Mouse (Mus musculus) hindbrain, embryonic 14.5 days (tissue): ENCODE measurements around the gene Fcho1. TPM values are rescaled to one million over a fixed set of nuclear protein-coding genes. Genes with fewer than 3 reads are reported as not detected.

Source experiments
- ATAC-seq: fragments of 200-750 bp; cut with Nextera tagmentation; 2 replicates; pipeline ENCODE4 v1.8.0; 2017; ENCODE audit warnings: moderate number of reproducible peaks, mild to moderate bottlenecking, moderate TSS enrichment, moderate library complexity; ENCODE audit not compliant: low FRiP score
- DNase-seq: peaks from one replicate; pipeline ENCODE4 v3.0.0-alpha.2; 2015; ENCODE audit warnings: low spot score
- H3K27ac ChIP-seq: fragments of 300-500 bp; sonication (generic); 2 replicates; pipeline ENCODE4 v1.5.1; 2014; ENCODE audit warnings: mild to moderate bottlenecking, moderate library complexity
- H3K27me3 ChIP-seq: fragments of 300-500 bp; sonication (generic); 2 replicates; pipeline ENCODE4 v1.6.1; 2014; ENCODE audit warnings: mild to moderate bottlenecking, low read length, mixed read lengths; ENCODE audit not compliant: control insufficient read depth, insufficient read depth
- H3K36me3 ChIP-seq: fragments of 300-500 bp; sonication (generic); replicated peaks from 2 replicates; pipeline ENCODE4 v1.6.1; 2014; ENCODE audit not compliant: control insufficient read depth, insufficient read depth
- H3K4me1 ChIP-seq: fragments of 300-500 bp; sonication (generic); replicated peaks from 2 replicates; pipeline ENCODE4 v1.6.1; 2014; ENCODE audit warnings: antibody characterized with exemption, low read length, mixed read lengths; ENCODE audit not compliant: control insufficient read depth, insufficient read depth
- H3K4me2 ChIP-seq: fragments of 300-500 bp; sonication (generic); replicated peaks from 2 replicates; pipeline ENCODE4 v1.6.1; 2014; ENCODE audit warnings: mild to moderate bottlenecking, moderate library complexity
- H3K4me3 ChIP-seq: fragments of 300-500 bp; sonication (generic); replicated peaks from 2 replicates; pipeline ENCODE4 v1.5.1; 2014; ENCODE audit warnings: mild to moderate bottlenecking, low read length
- H3K9ac ChIP-seq: fragments of 300-500 bp; sonication (generic); 2 replicates; pipeline ENCODE4 v1.6.1; 2014
- H3K9me3 ChIP-seq: fragments of 300-500 bp; sonication (generic); 2 replicates; pipeline ENCODE4 v1.6.1; 2016; ENCODE audit warnings: low read length; ENCODE audit not compliant: control insufficient read depth
- WGBS: fragments of 180-500 bp; shearing (Covaris S2); extraction: QIAGEN DNeasy Blood & Tissue Kit; methylation state at CpG from one replicate; pipeline ENCODE4 v1.1.7; 2014; 5-methylcytosine and 5-hydroxymethylcytosine counted together
- polyA plus RNA-seq: library from polyadenylated mRNA; unstranded; fragments of >200 nt; fragmentation: Nextera tagmentation; extraction: Ambion mirVana; gene quantifications from 2 replicates; pipeline ENCODE4 v1.2.1, GENCODE M21; 2014

The Fcho1 gene
- polyA plus RNA-seq, 1 experiment from 2014 or later = 57.3 TPM

DNA sequence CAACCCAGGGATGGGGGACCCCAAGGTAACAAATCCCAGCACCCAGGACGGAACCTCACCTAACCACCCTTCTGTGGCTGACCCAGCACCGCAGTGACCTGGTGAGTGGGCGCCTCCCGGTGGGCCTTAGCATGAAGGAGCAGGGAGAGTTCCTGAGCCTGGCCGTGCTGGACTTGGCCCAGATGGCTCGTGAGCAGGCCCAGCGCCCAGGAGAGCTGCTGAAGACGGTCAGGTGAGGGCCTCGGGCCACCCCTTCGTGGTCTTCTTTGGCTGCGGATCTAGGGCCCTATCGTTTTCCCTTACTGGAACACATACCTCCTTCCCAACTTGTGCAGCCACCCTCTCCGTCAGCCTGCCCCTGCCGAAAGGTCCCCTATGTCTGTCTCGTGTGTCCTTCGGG lies 46.4 kb downstream of the Fcho1 start:
- Histone ChIP-seq H3K9me3 (no peaks in the 10 kb centered on the region), H3K4me1 (peaks cover 4% of the 10 kb centered on the region; the same call in 1 of the 2 replicates), H3K9ac (0 out of 2 replicates have a peak overlapping the region, but pooled peaks have one; percentile 17), H3K4me2 (peak overlapping the region; percentile 51), H3K4me3 (peak overlapping the region; percentile 26), H3K27ac (no peak overlapping the region), H3K27me3 (peaks cover 79% of the 10 kb centered on the region), H3K36me3 (no peaks in the 10 kb centered on the region)
- 12% methylated on average over 16 of the region's 16 CpGs for WGBS
- DNase-seq (no peak), ATAC-seq (no peak)

DNA sequence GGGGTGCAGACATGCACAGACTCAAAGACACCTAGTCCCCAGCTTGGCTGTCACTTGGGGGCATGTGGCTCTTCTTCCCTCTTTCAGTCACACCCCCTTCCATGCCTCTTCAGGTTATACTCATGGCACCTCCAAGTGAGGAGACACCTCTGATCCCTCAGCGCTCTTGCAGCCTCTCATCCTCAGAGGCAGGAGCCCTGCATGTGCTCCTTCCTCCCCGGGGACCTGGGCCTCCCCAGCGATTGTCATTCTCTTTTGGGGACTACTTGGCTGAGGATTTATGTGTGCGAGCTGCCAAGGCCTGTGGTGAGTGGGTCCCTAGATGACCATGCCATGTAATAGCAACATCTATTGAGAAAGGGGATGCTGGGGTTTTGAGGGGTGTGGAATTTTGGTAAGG lies 47.3 kb downstream of the Fcho1 start:
- Histone ChIP-seq H3K27me3 (peaks cover 70% of the 10 kb centered on the region), H3K36me3 (no peaks in the 10 kb centered on the region), H3K27ac (no peak overlapping the region), H3K4me1 (peaks cover 4% of the 10 kb centered on the region; the same call in 1 of the 2 replicates), H3K9ac (no peak overlapping the region), H3K4me2 (no peak overlapping the region), H3K4me3 (no peak overlapping the region), H3K9me3 (no peaks in the 10 kb centered on the region)
- WGBS = 57% methylated on average over 4 of the region's 4 CpGs
- no peak for DNase-seq
- no peak for ATAC-seq

- peaks cover 64% of the 10 kb centered on the region for H3K27me3 ChIP-seq
- H3K4me3 ChIP-seq = no peak overlapping the region
- H3K36me3 ChIP-seq = no peaks in the 10 kb centered on the region
- H3K9me3 ChIP-seq = no peaks in the 10 kb centered on the region
- no peak overlapping the region for H3K4me2 ChIP-seq
- ATAC-seq (no peak), DNase-seq (no peak)
- H3K4me1 ChIP-seq = peaks cover 4% of the 10 kb centered on the region; the same call in 1 of the 2 replicates
- no peak overlapping the region for H3K9ac ChIP-seq
- no peak overlapping the region for H3K27ac ChIP-seq
These were observed 48.0 kb downstream of the Fcho1 start for GRCm38 (mm10) chr8:71677555-71677954.

DNA sequence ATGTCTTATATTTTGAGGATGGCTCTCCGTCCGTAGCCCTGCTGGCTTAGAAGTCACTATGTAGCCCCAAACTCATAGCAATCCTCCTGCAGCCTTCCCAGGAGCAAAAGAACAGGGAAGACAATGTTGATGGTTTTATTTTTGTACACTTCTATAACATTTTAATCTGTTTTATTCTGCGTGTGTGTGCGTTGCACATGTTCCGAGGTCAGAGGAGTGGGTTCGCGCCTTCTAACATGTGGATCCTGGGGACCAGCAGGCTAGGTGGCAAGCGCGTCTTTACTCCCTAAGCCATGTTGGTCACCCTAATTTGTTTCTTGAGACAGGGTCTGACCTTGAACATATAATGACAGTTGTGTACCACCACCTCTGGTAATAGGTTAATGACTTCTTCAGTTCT lies 48.7 kb downstream of the Fcho1 start:
- peak overlapping the region; percentile 88 for H3K4me2 ChIP-seq
- peak overlapping the region; percentile 58 for H3K4me3 ChIP-seq
- H3K36me3 ChIP-seq = no peaks in the 10 kb centered on the region
- H3K27me3 ChIP-seq = peaks cover 56% of the 10 kb centered on the region
- peak overlapping the region; percentile 81; the same call in 1 of the 2 replicates for H3K9ac ChIP-seq
- H3K4me1 ChIP-seq = peaks cover 9% of the 10 kb centered on the region; the same call in 1 of the 2 replicates
- no peaks in the 10 kb centered on the region for H3K9me3 ChIP-seq
- no peak for ATAC-seq
- no peak for DNase-seq
- no peak overlapping the region for H3K27ac ChIP-seq
- WGBS = 50% methylated on average over 9 of the region's 9 CpGs

GRCm38 (mm10) chr8:71676020-71676741 lies 49.3 kb downstream of the Fcho1 start, which contains the start of gene Jak3:
Gene Jak3, plus strand, starts transcription at chr8:71676296.
- DNase-seq = peak; percentile 74
- H3K4me3 ChIP-seq = peak within 1 kb of the TSS; percentile 58
- 3% methylated on average over 40 of the region's 40 CpGs for WGBS
- H3K4me1 ChIP-seq = peaks cover 10% of the 10 kb centered on the region; the same call in 1 of the 2 replicates
- peaks cover 50% of the 10 kb centered on the region for H3K27me3 ChIP-seq
- H3K9me3 ChIP-seq = no peaks in the 10 kb centered on the region
- peak within 1 kb of the TSS; percentile 51; the same call in 1 of the 2 replicates for H3K27ac ChIP-seq
- ATAC-seq = peak; percentile 63
- H3K9ac ChIP-seq = peak within 1 kb of the TSS; percentile 81
- no peaks in the 10 kb centered on the region for H3K36me3 ChIP-seq
- peak within 1 kb of the TSS; percentile 88 for H3K4me2 ChIP-seq

DNA sequence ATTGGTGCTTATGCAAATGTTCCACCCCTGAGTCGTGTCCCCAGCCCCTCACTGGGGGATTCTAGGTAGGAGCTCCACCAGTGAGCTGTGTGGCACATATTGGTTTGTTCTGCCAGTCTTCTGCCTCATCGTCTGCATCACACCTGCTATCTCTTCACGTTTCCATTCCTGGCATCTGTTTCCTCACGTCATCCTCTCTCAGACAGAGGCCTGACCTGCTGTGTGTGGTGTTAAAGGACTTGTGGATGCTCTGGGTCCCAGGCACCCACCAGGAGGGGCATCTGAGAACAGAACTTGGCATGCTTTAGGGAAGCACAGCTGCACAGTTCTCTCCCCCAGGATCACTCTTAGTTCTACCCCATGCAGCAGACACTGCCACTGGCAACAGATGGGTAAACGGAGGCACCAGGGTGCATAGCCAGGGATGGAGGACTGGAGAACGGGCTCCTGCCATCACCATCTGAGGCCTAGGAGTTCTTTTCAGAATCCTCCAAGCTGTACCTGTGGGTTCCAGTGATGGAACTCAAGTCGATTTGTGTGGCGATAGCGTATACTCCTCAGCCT lies 50.0 kb downstream of the Fcho1 start:
- H3K4me2 ChIP-seq = peak overlapping the region; percentile 88
- peak overlapping the region; percentile 58 for H3K4me3 ChIP-seq
- DNase-seq (no peak), ATAC-seq (no peak)
- H3K9me3 ChIP-seq = no peaks in the 10 kb centered on the region
- peak overlapping the region; percentile 81; the same call in 1 of the 2 replicates for H3K9ac ChIP-seq
- H3K27me3 ChIP-seq = peaks cover 43% of the 10 kb centered on the region
- no peak overlapping the region for H3K27ac ChIP-seq
- WGBS = 33% methylated on average over 9 of the region's 9 CpGs
- no peaks in the 10 kb centered on the region for H3K36me3 ChIP-seq
- peaks cover 10% of the 10 kb centered on the region; the same call in 1 of the 2 replicates for H3K4me1 ChIP-seq

DNA sequence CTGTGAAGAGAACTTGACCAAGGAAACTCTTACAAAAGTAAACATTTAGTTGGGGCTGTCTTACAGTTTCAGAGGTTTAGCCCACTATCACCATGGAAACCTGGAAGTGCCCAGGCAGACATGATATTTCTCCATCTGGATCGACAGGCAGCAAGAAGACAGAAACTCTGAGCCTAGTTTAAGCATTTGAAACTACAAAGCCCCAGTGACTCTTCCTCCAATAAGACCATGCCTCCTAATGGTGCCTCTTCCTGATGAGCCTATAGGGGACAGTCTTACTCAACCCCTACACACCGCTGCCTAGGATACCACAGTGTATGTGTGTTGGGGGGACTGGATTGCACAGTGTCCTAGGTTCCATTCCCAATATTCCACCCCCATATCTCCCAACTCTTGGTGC lies 51.4 kb downstream of the Fcho1 start:
- H3K9me3 ChIP-seq = no peaks in the 10 kb centered on the region
- no peak overlapping the region for H3K27ac ChIP-seq
- peaks cover 15% of the 10 kb centered on the region; the same call in 1 of the 2 replicates for H3K4me1 ChIP-seq
- no peak overlapping the region for H3K9ac ChIP-seq
- DNase-seq = no peak
- H3K27me3 ChIP-seq = peaks cover 29% of the 10 kb centered on the region
- H3K4me2 ChIP-seq = no peak overlapping the region
- 73% methylated on average over 2 of the region's 2 CpGs for WGBS
- ATAC-seq = no peak
- H3K4me3 ChIP-seq = no peak overlapping the region
- H3K36me3 ChIP-seq = no peaks in the 10 kb centered on the region

DNA sequence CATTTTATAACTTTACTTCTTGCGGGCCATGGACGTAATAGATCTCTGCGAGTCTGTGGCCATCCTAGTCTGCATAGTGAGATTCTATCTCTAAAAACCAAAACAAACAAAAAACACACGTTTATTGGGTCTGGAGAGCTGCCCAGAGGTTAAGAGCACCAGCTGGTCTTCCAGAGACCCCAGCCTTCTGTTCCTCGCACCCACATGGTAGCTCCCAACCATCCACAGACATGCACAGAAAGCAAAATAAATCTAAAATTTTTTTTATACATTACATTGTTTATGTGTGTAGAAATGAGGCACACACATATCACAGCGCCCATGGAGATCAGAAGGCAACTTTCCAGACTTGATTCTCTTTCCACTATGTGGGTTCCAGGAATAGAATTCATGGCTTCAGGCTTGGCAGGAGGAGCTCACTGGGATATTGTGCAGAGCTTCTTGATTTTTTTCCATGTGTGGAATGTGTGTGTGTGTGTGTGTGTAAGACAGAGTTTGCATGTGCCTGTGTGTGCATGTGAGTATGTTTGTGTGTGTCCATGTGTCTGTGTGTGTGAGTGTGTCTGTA lies 53.3 kb downstream of the Fcho1 start:
- H3K9me3 ChIP-seq = no peaks in the 10 kb centered on the region
- H3K4me2 ChIP-seq = peak overlapping the region; percentile 73
- 69% methylated on average over 6 of the region's 6 CpGs for WGBS
- no peaks in the 10 kb centered on the region for H3K36me3 ChIP-seq
- peaks cover 10% of the 10 kb centered on the region for H3K27me3 ChIP-seq
- DNase-seq = no peak
- peak overlapping the region; percentile 71 for H3K9ac ChIP-seq
- peaks cover 32% of the 10 kb centered on the region for H3K4me1 ChIP-seq
- ATAC-seq = no peak
- peak overlapping the region; percentile 87 for H3K27ac ChIP-seq
- peak overlapping the region; percentile 68 for H3K4me3 ChIP-seq

- Histone ChIP-seq H3K9ac (peak within 1 kb of the TSS; percentile 71), H3K4me2 (peak within 1 kb of the TSS; percentile 73), H3K9me3 (no peaks in the 10 kb centered on the region), H3K36me3 (no peaks in the 10 kb centered on the region), H3K4me1 (peaks cover 39% of the 10 kb centered on the region), H3K27me3 (peaks cover 4% of the 10 kb centered on the region; the same call in 1 of the 2 replicates), H3K4me3 (peak within 1 kb of the TSS; percentile 68), H3K27ac (peak within 1 kb of the TSS; percentile 87)
- peak; percentile 73 for ATAC-seq
- whole genome bisulfite sequencing = under 1% methylated on average over 42 of the region's 42 CpGs
- DNase-seq = peak; percentile 93
These were observed 54.0 kb downstream of the Fcho1 start, which contains the start of gene Unc13a for GRCm38 (mm10) chr8:71671549-71671965. Gene Unc13a, minus strand, starts transcription at chr8:71671757.
